Mouse (Mus musculus): ENCODE data around the gene Tox3. TPM values are rescaled to one million over a fixed set of nuclear protein-coding genes. Genes with fewer than 3 reads are reported as not detected.

Tox3 gene
- total and polyA plus RNA-seq, 3 experiments = not detected

DNA sequence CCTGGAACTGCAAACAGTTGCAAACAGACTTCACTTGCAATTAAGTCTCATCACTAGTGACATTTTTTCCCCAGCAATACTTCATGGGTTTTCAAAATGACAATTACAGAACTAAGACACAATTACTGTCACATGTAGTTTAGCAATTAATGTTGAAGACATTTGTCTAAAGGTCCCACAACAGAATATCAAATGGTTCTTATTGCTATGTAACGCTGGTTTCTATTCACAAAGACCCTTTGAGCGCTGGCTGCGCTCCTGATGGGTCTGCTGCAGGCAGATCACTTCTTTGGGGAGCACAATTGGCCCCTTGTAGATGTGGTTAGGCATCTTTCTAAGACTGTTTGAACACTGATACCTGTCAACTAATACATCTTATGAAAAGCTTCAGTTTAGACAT is 102.3 kb downstream of the Tox3 start:
- in situ Hi-C loops (cut with MboI; ENCODE audit: low pct_ligation_motif_present, low pct_unique_long_range_greater_than_20kb, low sequenced_read_pairs) (no loop called here), dilution Hi-C loops (cut with MboI; ENCODE audit: extremely low pct_ligation_motif_present, extremely low pct_unique_long_range_greater_than_20kb, low sequenced_read_pairs) (no loop called here)
- Histone ChIP-seq H3K79me2 (replicated peaks; ENCODE audit: control insufficient read depth, extremely low read depth, insufficient read depth, poor library complexity, severe bottlenecking) (no peaks in the 10 kb centered on the region), H3K36me3 (replicated peaks in 1 of 2; ENCODE audit: control insufficient read depth in 1 of 2, insufficient read depth in 1 of 2, low read length in 1 of 2) (no peaks in the 10 kb centered on the region), H3K27me3 (replicated peaks) (no peaks in the 10 kb centered on the region), H3K4me1 (ENCODE audit: control insufficient read depth in 1 of 2, insufficient read depth in 2 of 2) (peaks cover 0 to 21% of the 10 kb centered on the region in 2 experiments; a peak in 2 of 4 replicates), H3K9me3 (replicated peaks; ENCODE audit: low read length) (no peaks in the 10 kb centered on the region), H3K27ac (ENCODE audit: insufficient read depth, low read depth) (no peak overlapping the region), H3K9ac (ENCODE audit: insufficient read depth, low read depth) (no peak overlapping the region), H3K4me3 (replicated peaks in 1 of 3; ENCODE audit: low read depth in 2 of 3, low read length in 2 of 3, poor library complexity in 1 of 3) (no peak overlapping the region), H3K4me2 (ENCODE audit: insufficient read depth, low read depth, poor library complexity, severe bottlenecking) (no peak overlapping the region)
- TF ChIP-seq RCOR1 (conservative IDR thresholded peaks at IDR 0.05; ENCODE audit: low read depth, low read length) = no peak
- no peak for TF ChIP-seq RAD21 (IDR thresholded peaks at IDR 0.05; ENCODE audit: low read depth, low read length)
- no peak for TF ChIP-seq MAFK (IDR thresholded peaks at IDR 0.05; ENCODE audit: insufficient replicate concordance, low read length)
- no peak for TF ChIP-seq TBP (conservative IDR thresholded peaks at IDR 0.05; ENCODE audit: low read depth, low read length)
- no peak for TF ChIP-seq MEF2A (IDR thresholded peaks at IDR 0.05; ENCODE audit: borderline replicate concordance, low read depth, low read length)
- no peak for TF ChIP-seq CHD2 (IDR thresholded peaks at IDR 0.05; ENCODE audit: low read length)
- no peak for TF ChIP-seq TCF12 (IDR thresholded peaks at IDR 0.05; ENCODE audit: low read depth, low read length)
- no peak for TF ChIP-seq HCFC1 (IDR thresholded peaks at IDR 0.05; ENCODE audit: low read depth, low read length)
- no peak for TF ChIP-seq ZNF384 (IDR thresholded peaks at IDR 0.05; ENCODE audit: low read depth, low read length)
- TF ChIP-seq KAT2A (IDR thresholded peaks at IDR 0.05; ENCODE audit: insufficient replicate concordance, low read length) = no peak
- TF ChIP-seq NRF1 (IDR thresholded peaks at IDR 0.05; ENCODE audit: low read depth, low read length) = no peak
- no peak for TF ChIP-seq ZC3H11A (IDR thresholded peaks at IDR 0.05; ENCODE audit: low read depth, low read length)
- no peak for TF ChIP-seq POLR2AphosphoS2 (IDR thresholded peaks at IDR 0.05; ENCODE audit: low read depth, low read length)
- no peak for DNase-seq (ENCODE audit: extremely low read depth)

DNA sequence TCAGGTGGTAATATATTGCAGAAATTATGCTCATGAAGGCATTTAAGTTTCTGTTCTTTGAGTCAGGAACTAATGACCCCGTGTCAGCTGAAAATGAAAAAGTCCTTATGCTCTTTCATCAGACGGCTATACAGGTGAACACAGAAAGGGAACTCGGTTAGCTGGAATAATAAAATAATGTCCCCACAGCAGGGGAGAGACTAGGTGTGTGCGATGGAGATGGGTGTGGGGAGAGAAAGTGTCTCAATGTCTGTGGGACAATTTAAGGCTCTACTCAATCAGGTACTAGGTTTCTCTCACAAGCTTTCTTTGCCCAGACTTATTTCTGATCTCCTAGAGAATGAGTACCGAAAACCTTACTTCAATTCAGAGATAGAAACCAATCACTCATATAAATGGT is 103.0 kb downstream of the Tox3 start:
- H3K4me2 ChIP-seq (ENCODE audit: insufficient read depth, low read depth, poor library complexity, severe bottlenecking) = no peak overlapping the region
- H3K27ac ChIP-seq (ENCODE audit: insufficient read depth, low read depth) = no peak overlapping the region
- no peak overlapping the region for H3K4me3 ChIP-seq (replicated peaks in 1 of 3; ENCODE audit: low read depth in 2 of 3, low read length in 2 of 3, poor library complexity in 1 of 3)
- TF ChIP-seq JUND (conservative IDR thresholded peaks at IDR 0.05; ENCODE audit: low read depth, low read length) = no peak
- no peak for TF ChIP-seq TBP (conservative IDR thresholded peaks at IDR 0.05; ENCODE audit: low read depth, low read length)
- TF ChIP-seq BHLHE40 (IDR thresholded peaks at IDR 0.05; ENCODE audit: low read depth, low read length) = no peak
- TF ChIP-seq USF2 (conservative IDR thresholded peaks at IDR 0.05; ENCODE audit: low read depth, low read length) = no peak
- no peak for TF ChIP-seq ZMIZ1 (IDR thresholded peaks at IDR 0.05; ENCODE audit: low read depth, low read length)
- no peak for TF ChIP-seq ZC3H11A (IDR thresholded peaks at IDR 0.05; ENCODE audit: low read depth, low read length)
- no peak for TF ChIP-seq IRF4 (IDR thresholded peaks at IDR 0.05; ENCODE audit: low read depth, low read length)
- TF ChIP-seq MEF2A (IDR thresholded peaks at IDR 0.05; ENCODE audit: borderline replicate concordance, low read depth, low read length) = no peak
- TF ChIP-seq MYC (IDR thresholded peaks at IDR 0.05; ENCODE audit: low read depth, low read length) = no peak
- TF ChIP-seq ELF1 (IDR thresholded peaks at IDR 0.05; ENCODE audit: low read depth, low read length) = no peak
- TF ChIP-seq PAX5 (IDR thresholded peaks at IDR 0.05; ENCODE audit: low read length) = no peak
- no peak for TF ChIP-seq ETS1 (conservative IDR thresholded peaks at IDR 0.05; ENCODE audit: low read depth, low read length)
- in situ Hi-C loops (cut with MboI; ENCODE audit: low pct_ligation_motif_present, low pct_unique_long_range_greater_than_20kb, low sequenced_read_pairs) = no loop called here
- no peak for DNase-seq (ENCODE audit: extremely low read depth)
- no peak overlapping the region for H3K9ac ChIP-seq (ENCODE audit: insufficient read depth, low read depth)
- H3K79me2 ChIP-seq (replicated peaks; ENCODE audit: control insufficient read depth, extremely low read depth, insufficient read depth, poor library complexity, severe bottlenecking) = no peaks in the 10 kb centered on the region
- no peaks in the 10 kb centered on the region for H3K36me3 ChIP-seq (replicated peaks in 1 of 2; ENCODE audit: control insufficient read depth in 1 of 2, insufficient read depth in 1 of 2, low read length in 1 of 2)
- peaks cover 0 to 21% of the 10 kb centered on the region in 2 experiments; a peak in 2 of 4 replicates for H3K4me1 ChIP-seq (ENCODE audit: control insufficient read depth in 1 of 2, insufficient read depth in 2 of 2)
- no peaks in the 10 kb centered on the region for H3K9me3 ChIP-seq (replicated peaks; ENCODE audit: low read length)
- dilution Hi-C loops (cut with MboI; ENCODE audit: extremely low pct_ligation_motif_present, extremely low pct_unique_long_range_greater_than_20kb, low sequenced_read_pairs) = no loop called here
- no peaks in the 10 kb centered on the region for H3K27me3 ChIP-seq (replicated peaks)
